Mouse (Mus musculus) left cerebral cortex, postnatal 10 days (tissue): ENCODE data around the gene Coq8b. TPM values are rescaled to one million over a fixed set of nuclear protein-coding genes. Genes with fewer than 3 reads are reported as not detected.

ENCODE experiments used
- DNase-seq, 2 experiments: peaks; one replicate each; pipeline ENCODE4 v3.0.0; 2021 to 2022; ENCODE audit warnings: low spot score in 2 of 2, mixed read lengths in 1 of 2; ENCODE audit errors: extremely low spot score in 1 of 2
- intact Hi-C: fragments of 180-260 bp; cut with DNase I; formaldehyde crosslinking; loops from one replicate; pipeline ENCODE4 v1.15.1; 2025
- total RNA-seq, 2 experiments: library from RNA; stranded (reverse); gene quantifications; 2 replicates each; pipeline ENCODE4 v1.2.3; 2021

The Coq8b gene
- 10 to 100 TPM; 28.3 TPM for total RNA-seq

DNA sequence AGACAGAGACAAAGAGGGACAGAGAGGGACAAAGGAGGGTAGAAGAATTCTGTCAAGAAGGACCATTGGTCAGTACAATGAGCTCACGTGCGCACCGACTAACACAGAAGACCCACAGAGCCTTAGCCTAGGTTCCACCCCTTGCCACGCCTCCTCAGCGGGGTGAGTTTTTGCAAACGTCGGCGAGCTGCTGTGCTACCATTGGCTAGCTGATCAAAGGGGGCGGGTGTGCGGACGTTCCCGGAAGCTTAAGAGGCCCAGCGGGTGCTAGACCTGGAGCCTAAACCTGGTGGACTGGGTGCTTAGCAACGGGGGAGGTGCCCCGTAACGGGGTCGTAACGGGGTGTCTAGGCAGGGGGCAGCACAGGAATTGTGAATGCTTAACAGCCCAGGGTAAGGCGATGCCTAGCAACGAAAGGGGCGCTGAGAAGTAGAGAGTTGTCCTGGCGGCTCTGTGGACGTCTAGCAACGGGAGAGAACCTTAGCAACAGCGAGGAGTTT lies at the start of gene Coq8b:
Coq8b (plus strand) TSS at position 243 of the 501 bp plus-strand sequence.
- peak; percentile 89 to 97 for DNase-seq
- intact Hi-C loops, result no loop called here

DNA sequence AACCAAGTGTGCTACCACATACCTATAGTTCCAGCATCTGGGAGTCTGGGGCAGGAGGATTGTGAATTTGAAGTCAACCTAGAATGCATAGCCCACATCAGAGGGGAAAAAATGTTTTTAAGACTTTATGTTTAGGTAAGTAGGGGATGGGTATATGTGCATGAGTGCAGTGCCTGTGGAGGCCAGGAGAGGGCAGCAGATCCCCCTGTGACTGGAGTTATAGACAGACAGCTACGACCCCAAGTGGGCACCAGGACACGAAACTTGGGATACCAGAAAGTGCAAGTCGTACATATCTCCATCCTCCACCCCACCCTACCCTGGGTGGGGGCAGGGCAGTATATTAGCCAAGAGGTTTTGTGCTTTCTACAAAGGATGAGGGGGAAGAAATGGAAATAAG lies 47.9 kb upstream of the Coq8b start:
- no peak for DNase-seq
- intact Hi-C loops, result no loop called here

DNA sequence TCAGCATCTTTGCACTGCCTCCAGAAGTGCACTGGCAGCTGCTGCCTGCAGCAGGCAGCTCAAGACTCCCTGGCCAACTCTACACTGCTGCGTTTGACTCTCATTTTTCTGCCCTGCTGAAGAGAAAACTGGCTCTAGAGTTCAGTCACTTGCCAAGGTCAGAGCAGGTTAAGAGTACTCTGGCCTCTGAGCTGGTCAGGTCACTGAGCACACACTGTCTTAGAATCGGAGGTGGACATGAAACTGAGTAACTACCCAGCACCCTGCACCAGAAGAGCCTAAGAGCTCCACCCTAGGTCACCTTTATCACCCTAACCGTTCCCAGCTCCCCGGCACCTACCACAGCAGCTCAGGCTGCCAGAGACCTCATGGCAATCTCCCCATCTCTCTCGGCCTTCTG lies 46.8 kb upstream of the Coq8b start:
- no peak for DNase-seq
- intact Hi-C loops, result no loop called here

DNA sequence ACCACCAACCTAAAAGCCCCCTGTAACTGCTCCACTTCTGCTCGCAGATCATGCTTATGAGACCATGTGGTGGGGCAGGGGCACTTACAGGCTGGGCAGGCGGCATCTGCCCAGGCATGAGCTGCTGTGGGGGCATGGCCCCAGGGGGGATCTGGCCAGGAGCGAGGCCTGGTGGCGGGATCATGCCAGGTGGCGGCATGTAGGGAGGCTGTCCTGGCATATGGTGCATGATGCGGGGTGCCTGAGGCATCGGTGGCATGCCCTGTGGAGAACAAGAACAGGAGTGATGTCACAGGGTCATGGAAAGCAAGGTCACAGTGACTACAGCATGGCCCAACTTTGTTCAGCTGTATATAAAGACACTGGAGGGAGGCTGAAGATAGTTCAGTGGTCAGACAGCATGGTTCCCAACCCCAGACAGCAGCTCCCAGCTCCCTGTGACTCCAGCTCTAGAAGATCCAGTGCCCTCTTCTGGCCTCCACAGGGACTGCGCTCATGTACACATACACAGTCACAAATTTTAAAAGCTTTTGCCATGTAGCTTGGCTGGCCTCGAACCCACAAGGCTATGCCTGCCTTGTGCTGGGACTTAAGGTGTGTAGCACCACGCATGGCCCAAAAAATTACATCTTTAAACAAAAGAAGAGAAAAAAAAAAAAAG lies 43.4 kb upstream of the Coq8b start:
- intact Hi-C loops, result no loop called here
- DNase-seq, result no peak

DNA sequence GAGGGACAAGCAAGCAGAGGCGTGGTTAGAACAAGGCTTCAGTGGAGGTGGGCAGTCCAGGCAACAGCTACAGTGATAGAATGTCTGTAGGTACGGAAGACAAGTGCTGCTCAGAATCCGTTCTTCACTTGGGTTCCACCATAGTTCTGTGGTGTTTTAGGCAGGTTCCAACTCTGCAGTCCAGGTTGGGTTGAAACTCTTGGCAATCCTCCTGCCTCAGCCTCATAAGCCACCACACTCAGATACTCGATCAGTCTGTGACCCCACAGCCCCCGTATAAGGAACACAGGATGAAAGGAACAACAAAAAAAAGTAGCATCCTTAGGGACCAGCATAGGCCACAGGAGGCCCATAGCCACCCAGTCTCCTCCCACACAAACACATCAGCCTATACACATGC lies 40.4 kb upstream of the Coq8b start:
- intact Hi-C loops, result no loop called here
- no peak for DNase-seq

DNA sequence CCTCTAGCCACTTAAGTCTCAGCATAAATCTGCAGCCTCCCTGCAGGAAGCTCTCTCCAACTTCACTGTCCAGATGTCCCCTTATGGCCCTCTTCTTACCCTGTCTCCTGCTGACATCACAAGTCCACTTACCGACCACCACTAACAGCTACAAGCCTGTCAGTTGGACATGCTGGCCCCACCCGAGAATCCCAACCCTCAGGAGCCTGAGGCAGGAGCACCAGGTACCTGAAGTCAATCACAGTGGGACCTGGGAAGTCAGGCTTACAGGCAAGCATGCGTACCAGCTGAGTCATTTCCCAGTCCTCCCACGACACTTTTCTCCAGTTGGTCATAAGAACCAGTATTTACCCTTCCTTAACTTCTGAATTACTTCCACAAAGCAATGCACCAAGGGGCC lies 39.1 kb upstream of the Coq8b start:
- intact Hi-C loops, result no loop called here
- DNase-seq, result no peak

DNA sequence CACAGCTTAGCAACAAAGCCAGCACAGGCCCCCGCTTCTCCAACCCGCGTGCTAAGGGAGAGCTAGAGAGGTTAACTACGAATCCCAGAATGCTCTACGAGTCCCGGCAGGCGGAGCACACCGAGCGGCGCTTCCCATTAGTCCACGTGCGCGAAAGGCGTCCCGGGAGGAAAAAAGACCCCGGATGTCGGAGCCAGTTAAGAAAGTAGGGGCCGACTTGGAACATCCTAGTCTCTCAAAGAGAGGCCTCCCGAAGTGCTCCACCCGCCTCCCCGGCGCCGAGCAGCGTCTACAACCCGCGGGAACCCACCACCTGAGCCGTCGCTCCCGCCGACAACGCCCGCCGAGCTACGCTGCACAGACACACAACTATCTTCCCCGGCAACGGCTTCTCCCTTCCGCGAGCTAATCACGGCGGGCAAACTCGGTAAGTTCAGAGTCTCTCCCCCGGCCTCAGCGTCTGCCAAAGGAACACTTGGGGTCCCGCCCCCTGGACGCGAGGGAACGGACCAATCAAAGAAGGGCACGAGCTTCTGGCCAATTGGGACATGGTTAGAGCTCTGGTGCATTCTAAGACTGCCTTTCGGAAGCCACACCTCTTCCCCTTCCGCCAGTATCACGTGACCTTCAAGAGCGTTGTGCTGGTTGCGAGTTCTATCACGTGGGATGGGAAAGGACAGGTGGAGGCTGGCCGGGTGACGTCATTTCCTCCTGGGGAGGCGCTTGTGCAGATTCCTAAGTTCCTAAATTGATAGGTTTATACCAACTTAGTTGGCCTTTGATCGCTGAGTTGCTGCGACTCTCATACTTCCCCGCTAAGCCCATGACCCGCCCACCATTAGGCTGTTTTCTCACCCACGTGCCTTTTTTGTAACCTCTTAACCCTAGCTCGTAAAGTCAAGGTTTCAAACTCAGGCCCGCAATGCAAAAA lies 36.9 kb upstream of the Coq8b start, which contains the start of the genes BC024978 and Snrpa:
BC024978 (plus strand) TSS at position 101 of the 931 bp plus-strand sequence.
Snrpa (minus strand) TSS at position 591 of the 931 bp plus-strand sequence.
- intact Hi-C loops, result no loop called here
- DNase-seq, result peak; percentile 97 to 99

DNA sequence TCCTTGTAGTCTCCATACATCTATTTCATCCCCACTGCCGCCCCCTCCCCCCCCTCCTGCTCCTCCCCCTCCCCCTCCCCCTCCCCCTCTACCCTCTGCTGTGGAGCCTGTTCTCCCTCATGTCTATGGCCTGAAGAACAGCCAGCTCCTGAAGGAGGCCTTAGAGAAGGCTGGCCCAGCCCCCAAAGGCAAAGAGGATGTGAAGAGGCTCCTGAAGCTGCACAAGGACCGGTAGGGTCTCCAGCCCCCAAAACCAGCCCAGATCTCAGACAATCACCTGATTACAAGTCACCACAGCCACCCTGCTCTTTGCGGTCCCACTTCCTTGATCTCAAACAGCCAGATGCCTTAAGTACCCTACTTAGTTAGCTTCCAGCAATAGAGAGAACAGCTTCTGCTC lies 35.7 kb upstream of the Coq8b start:
- no peak for DNase-seq
- intact Hi-C loops, result no loop called here

DNA sequence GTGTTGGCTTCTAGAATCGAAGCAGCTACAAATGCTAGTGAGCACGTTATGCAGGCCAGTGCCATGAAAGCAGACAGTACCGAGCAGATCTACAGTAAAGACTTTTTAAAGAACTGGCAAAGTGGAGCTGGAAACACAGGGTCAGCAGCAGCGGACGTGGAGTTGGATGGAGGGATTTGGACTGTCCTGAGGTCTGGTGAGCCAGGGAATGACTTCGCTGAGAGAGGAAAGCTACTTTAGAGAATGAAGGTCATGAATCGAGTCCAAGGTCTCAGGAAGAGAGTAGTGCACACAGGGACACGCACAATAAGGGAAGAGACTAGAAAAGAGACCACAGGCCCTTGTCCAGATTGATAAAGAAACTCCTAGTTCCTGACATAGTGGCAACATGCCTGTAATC lies 35.2 kb upstream of the Coq8b start:
- intact Hi-C loops, result no loop called here
- DNase-seq, result no peak

DNA sequence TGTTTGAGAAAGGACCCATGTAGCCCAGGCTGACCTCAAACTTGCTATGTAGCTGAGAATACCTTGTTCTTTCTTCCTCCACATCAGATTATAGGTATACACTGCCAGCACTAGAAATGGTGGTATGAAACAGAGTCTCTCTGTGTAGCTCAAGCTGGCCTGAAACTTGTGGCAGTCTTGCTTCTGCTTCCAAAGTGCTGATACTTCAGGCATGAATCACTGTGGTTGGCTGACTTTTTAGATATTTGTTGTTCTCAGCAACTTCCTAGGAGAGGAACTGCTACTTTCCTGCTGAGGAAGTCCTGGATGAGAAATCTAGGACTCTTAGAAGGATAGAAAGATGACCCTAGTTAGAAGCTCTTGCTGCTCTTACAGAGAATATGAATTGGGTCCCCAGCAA lies 34.5 kb upstream of the Coq8b start:
- DNase-seq, result no peak
- intact Hi-C loops, result no loop called here

DNA sequence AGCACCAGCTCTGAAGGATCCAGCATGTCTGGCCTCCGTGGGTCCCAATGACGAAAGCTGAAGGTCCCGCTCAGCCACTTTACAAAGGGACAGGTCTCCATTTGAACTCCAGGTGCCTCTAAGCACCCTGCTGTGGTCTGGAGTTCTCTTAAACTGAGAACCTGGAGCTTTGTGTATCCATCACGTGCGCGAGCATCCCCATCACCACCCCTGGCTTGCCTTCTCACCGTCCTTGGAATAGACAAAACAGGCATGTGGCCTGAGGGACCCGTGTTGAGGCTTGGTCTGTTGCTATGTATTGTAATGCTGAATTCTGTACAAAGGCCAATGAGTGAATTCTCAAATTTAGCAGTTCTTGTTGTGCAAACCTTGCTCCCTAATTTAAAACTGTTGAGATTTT lies 34.0 kb upstream of the Coq8b start:
- intact Hi-C loops, result no loop called here
- DNase-seq, result no peak

DNA sequence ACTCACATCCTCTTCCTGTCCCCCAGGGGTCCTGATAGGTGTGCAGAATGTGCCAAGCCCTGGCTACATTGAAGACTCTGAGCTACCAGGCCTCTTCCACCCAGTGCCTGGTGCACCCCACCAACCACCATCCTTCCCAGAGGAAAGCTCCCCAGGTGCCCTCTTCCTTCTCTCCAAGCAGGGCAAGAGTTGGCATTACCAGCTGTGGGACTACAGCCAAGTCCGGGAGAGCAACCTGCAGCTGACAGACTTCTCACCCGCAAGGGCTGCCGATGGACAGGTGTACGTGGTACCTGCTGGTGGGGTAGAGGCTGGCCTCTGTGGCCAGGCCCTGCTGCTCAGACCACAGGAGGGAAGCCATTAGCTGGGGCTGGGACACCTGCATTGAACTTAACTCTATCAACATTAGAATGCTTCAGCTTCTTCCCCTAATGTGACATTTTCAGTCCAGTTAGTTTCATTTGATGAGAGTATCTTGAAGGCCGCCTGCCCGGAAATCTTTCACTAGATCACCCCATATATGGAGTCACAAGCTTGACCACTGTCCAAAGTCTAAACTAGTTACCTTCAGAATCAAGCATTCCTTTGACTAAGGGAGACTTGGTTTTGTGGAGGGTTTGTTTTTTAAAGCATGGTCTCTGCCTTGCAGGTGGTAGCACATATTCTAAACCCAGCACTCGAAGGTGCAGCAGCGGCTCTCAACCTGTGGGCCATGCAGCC lies 28.9 kb upstream of the Coq8b start:
- intact Hi-C loops, result no loop called here
- DNase-seq, result no peak

DNA sequence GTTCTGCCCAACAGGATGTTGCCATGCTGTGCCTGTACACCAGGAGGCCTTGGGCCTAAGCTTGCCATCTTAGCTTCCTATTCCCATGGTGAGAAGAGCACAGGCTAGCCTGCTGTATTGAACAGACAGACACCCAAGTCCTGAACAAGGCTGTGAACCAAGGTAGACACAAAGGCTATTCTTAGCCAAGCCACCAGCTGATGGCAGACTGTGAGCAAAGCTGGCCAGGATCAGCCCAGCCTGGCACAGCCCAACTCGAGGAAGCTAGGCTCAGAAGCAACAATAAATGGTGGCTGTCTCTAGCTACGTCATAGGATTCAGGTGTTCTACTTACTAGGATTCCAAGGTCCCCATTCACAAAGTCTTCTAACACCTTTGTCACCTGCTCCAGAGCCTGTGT lies 20.2 kb upstream of the Coq8b start:
- no peak for DNase-seq
- intact Hi-C loops, result no loop called here

DNA sequence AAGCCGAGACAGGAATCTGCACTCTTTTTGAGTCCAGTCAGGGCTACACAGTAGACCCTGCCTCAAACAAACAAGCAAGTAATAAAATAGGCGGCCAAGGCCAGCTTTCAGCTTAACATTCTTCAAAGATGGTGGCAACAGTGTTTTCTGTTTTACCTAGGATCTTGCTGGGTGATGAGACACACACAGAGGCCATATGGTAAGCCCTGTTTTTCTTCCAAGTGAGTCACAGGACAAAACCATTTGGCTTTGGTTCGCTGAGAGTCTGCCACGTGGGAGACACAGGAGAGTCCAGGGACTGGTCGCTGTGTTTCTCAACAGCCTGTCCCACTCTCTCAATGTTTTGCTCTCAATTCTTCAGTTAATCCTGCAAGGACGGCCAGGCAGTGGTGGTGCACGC lies 14.2 kb upstream of the Coq8b start:
- DNase-seq, result no peak
- intact Hi-C loops, result no loop called here

DNA sequence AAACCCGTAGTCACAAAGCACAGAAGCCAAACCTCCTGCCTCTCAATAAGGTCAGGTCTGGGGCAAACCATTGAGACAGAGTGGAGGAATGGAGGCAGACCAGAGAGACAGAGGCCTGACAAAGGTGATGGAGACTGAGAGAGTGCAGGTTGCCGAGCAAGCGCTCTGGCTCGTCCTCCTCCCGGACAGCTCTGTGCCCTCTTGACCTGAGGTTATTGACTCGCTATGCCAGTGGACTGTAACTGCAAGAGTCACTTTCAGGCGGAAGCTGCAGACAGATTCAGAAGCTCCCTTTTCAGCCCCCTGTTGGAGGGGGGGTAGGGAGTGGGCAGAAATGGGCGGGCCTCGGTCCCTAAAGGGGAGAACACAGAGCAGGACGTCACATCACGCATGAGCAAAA lies 12.9 kb upstream of the Coq8b start:
- DNase-seq, result no peak
- intact Hi-C loops, result no loop called here

DNA sequence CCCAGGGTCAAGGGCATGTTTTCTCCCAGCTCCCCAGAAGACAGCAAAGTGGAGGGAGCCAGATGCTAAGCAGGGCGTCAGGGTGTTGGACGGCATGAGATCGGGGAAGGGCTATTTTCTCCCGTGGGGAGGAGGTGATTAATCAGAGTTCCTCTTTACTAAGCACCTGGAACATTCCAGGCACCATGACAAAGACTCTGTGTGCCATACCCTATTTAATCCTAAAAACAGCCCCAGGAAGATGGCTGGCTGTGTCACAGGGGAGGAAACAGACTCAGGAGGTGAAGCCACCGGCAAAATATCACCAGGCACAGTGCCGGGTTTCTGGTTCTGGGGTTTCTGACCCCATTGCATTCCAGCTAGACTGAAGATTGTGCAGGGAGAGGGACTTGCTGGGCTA lies 10.9 kb upstream of the Coq8b start:
- intact Hi-C loops, result no loop called here
- no peak for DNase-seq

DNA sequence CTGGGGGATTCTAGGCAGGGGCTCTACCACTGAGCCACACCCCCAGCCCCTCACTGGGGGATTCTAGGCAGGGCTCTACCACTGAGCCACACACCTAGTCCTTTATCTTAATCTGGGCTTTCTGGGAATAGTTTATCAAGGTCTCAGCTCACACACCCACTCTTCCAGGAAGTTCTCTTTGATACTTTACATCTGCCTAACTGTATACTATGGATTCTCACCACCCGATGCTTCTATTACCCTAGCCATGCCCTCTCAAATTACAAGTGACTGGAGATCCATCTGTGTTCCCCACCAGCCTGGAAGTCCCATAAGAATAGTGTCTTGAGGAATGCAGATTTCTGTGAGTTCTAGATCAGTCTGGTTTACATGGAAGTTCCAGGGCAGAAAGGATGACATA lies 10.3 kb upstream of the Coq8b start:
- no peak for DNase-seq
- intact Hi-C loops, result no loop called here

DNA sequence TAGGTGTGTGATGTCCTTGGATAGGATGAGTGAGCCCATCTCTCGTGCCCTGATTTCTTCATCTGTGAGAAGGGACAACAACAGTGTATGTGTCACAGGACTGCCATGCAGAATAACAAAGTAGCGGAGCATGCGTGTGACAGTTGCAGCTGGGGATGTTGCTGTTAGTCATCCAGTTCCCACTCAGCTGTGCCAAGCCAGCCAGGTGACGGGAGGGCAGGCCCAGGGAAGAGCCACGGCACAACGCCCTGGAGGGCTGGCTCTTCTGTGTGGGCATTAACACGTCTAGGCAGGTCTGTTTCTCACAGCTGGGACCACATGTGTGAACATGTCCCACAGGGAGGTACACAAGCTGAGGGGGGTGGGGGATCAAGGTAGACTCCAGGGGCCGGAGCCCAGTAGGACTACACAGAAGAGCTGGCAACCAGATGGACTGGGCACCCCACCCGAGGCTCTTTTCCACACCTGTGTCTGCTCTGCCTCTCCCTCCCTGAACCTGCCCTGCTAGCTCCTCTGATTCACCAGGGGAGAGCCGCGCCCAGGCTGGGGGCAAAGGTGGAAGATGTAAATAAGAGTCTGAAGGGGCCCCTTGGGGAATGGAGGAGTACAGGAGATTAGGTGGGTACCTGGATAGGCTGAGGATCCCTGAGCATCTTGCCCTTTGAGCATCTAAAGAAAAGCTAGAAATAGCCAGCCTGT lies 7.8 kb upstream of the Coq8b start:
- intact Hi-C loops, result no loop called here
- peak in 1 of 2 experiments; percentile 55 for DNase-seq

DNA sequence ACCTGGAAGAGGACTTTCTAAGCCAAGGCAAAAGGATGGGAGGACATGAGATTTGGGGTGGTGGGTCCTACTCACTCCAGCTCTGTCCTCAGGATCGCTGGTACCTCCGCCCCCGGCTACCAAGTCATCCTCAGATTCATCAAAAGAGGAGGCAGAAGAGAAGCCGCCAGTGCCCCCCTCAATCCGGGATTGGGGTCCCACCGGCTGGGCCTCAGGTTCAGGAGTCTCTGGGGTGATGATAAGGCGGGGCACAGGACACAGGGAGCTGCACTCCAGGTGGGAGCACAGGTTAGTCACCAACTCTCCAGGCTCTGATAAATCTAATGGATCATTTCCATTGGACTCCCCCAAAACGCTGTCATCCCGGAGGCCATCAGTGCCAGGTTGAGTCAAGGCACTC lies 5.5 kb upstream of the Coq8b start:
- intact Hi-C loops, result no loop called here
- no peak for DNase-seq
